Mouse (Mus musculus) kidney, adult 2 months (tissue): ENCODE results near the gene Lars2.

Experiments used
- CTCF ChIP-seq: fragments of 200-500 bp; conservative IDR thresholded peaks from 2 replicates; pipeline ENCODE4 v1.5.1; 2011; ENCODE audit warnings: low read depth, mild to moderate bottlenecking, control low read depth, low read length, moderate library complexity, mixed read lengths; ENCODE audit not compliant: insufficient read depth, insufficient read length
- POLR2A ChIP-seq: fragments of 200-500 bp; IDR thresholded peaks from one replicate; pipeline ENCODE4 v1.6.1; 2011; ENCODE audit warnings: low read depth, low read length, control low read depth

DNA sequence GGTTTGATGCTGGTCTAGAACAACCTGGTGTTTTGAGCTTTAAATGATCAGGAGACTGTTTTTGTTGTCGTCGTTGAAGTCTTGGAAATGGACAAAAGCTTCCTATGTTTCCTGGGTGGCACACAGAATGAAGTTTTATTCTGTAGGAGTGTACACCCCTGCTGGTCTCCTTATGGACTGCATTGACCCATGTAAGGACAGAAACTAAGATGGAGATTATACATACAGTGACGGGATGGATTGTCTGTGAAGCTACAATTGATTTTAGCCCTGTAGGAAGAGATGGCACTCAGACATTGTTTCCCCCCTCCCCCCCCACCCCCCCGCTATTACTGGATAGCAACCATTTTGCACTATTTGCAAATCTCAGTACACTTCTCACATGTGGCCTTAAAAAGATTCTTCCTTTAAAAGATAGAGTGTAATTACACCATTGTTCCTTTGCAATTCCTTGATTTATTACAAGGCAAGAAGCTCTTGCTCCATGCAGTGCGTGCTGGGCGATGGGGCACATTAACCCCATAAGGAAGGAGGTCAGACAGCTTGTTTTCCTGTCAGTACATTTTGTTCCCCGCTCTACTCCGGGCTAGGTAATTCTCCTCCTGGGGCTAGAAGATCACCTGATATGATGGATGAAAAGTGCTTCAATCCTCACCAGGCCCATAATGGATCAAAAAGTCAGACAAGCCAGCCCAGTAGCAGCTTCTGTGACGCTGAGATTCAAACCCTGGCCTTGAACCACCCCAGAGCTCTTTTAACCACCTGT is 602 bp upstream of the Lars2 start:
- TF ChIP-seq CTCF (no peak), POLR2A (no peak)
